Mouse (Mus musculus): ENCODE measurements around the gene Hmgn3. TPM values are rescaled to one million over a fixed set of nuclear protein-coding genes. Genes with fewer than 3 reads are reported as not detected.

Hmgn3 gene
- polyA plus RNA-seq, 1 experiment from 2014 or later = 201 TPM

DNA sequence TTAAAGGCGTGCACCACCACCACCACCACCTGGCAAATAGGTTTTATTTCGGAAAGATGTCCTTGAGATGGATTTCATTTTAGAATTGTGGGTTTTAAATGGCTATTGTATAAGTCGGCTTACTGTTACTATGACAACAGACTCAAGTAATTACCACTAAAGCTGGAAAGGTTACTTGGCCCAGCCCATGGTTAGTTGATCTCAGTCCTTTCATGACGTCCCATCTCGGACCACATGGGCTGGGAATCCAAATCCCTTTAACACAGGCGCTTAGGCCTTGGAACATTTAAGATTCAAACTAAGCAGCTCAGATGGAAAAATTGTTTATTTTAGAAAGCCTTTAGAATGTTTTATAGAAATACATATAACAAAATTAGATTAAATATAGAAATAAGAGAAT, 64.2 kb downstream of the Hmgn3 start:
- no peak for ATAC-seq
- no peak overlapping the region for H3K4me2 ChIP-seq (ENCODE audit: low read length)

DNA sequence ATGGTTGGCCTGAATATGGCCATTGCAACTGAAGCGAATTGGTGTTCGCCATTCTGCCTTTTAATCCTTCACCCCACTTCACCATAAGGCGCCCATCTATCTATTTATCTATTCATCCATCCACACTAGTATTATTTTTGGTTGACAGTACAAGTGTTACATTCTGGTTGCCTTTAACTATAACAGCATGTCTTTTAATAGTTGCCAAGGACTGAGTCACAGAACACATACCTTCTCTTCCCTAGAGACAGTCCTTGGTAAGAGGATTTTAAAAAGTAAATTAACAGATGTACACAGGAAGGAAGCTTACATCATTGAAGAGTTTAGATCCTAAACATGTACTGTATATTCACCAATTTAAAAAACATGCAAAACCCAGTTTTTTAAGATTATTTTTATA, 66.8 kb downstream of the Hmgn3 start:
- Histone ChIP-seq H3K4me1 (ENCODE audit: control insufficient read depth, insufficient read depth, low read depth, low read length) (no peaks in the 10 kb centered on the region), H3K4me2 (ENCODE audit: low read length) (no peak overlapping the region), H3K27ac (ENCODE audit: low read depth, low read length) (no peak overlapping the region), H3K9ac (ENCODE audit: low read depth, low read length) (no peak overlapping the region), H3K27me3 (replicated peaks; ENCODE audit: control insufficient read depth, insufficient read depth, low read length) (no peaks in the 10 kb centered on the region), H3K36me3 (ENCODE audit: control insufficient read depth, insufficient read depth, low read length) (no peaks in the 10 kb centered on the region), H3K4me3 (ENCODE audit: low read length) (no peak overlapping the region), H3K9me3 (ENCODE audit: control insufficient read depth, low read length) (no peaks in the 10 kb centered on the region)
- no peak for ATAC-seq
- 95% methylated on average over 3 of the region's 3 CpGs for WGBS

More for the DNA sequence above, 64.2 kb downstream of the Hmgn3 start:
- no peaks in the 10 kb centered on the region for H3K9me3 ChIP-seq (ENCODE audit: control insufficient read depth, low read length)
- no peak overlapping the region for H3K27ac ChIP-seq (ENCODE audit: low read depth, low read length)
- no peaks in the 10 kb centered on the region for H3K27me3 ChIP-seq (replicated peaks; ENCODE audit: control insufficient read depth, insufficient read depth, low read length)
- no peak overlapping the region for H3K4me3 ChIP-seq (ENCODE audit: low read length)
- H3K36me3 ChIP-seq (ENCODE audit: control insufficient read depth, insufficient read depth, low read length) = no peaks in the 10 kb centered on the region
- H3K4me1 ChIP-seq (ENCODE audit: control insufficient read depth, insufficient read depth, low read depth, low read length) = no peaks in the 10 kb centered on the region
- H3K9ac ChIP-seq (ENCODE audit: low read depth, low read length) = no peak overlapping the region
- WGBS = 75% methylated on average over 6 of the region's 6 CpGs

DNA sequence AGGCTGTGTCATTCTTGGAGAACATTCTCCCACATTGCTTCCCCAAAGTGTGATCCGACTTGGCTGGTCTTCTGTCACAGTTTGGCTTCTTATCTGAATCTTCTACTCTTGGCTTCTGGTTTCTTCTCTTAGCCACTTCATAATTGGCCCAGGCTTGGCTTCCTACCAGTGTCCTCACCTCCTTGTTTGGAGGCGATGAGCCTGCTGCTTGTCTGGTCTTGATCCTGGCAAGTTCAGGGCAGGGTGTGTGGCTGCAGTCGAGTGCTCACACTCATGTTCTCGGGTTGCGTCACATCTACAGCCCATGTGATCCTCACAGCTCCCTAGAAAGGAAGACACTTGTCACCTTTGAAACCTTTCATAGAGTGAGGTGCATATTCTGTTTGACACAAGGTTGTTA, 78.2 kb downstream of the Hmgn3 start:
- Histone ChIP-seq H3K27ac (ENCODE audit: low read depth, low read length) (no peak overlapping the region), H3K4me3 (ENCODE audit: low read length) (no peak overlapping the region), H3K9me3 (ENCODE audit: control insufficient read depth, low read length) (no peaks in the 10 kb centered on the region), H3K27me3 (replicated peaks; ENCODE audit: control insufficient read depth, insufficient read depth, low read length) (no peaks in the 10 kb centered on the region), H3K9ac (ENCODE audit: low read depth, low read length) (no peak overlapping the region), H3K4me1 (ENCODE audit: control insufficient read depth, insufficient read depth, low read depth, low read length) (no peaks in the 10 kb centered on the region), H3K4me2 (ENCODE audit: low read length) (no peak overlapping the region), H3K36me3 (ENCODE audit: control insufficient read depth, insufficient read depth, low read length) (no peaks in the 10 kb centered on the region)
- WGBS = 94% methylated on average over 5 of the region's 5 CpGs
- no peak for ATAC-seq

DNA sequence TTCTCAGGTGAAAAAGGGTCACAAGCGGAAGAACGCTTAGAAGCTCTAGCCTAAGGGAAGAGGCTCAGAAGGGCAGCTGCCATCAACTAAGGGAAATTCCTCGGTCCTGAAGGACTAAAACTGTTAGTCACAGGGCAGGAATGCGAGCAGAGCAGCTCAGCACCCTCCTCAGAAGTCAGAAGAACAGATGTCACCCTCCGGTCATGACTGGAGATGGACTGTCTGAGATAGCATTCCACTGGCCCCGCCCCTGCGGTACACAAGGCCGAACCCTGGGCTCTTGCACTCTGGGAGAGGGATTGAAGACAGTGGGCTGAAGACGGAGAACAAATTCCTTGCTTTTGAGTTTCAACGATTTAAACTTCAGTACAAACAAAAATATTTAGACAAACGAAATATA, 85.2 kb downstream of the Hmgn3 start:
- 79% methylated on average over 11 of the region's 11 CpGs for WGBS
- no peak overlapping the region for H3K4me2 ChIP-seq (ENCODE audit: low read length)
- no peak overlapping the region for H3K9ac ChIP-seq (ENCODE audit: low read depth, low read length)
- no peaks in the 10 kb centered on the region for H3K27me3 ChIP-seq (replicated peaks; ENCODE audit: control insufficient read depth, insufficient read depth, low read length)
- no peaks in the 10 kb centered on the region for H3K4me1 ChIP-seq (ENCODE audit: control insufficient read depth, insufficient read depth, low read depth, low read length)
- no peak overlapping the region for H3K4me3 ChIP-seq (ENCODE audit: low read length)
- ATAC-seq = no peak
- H3K27ac ChIP-seq (ENCODE audit: low read depth, low read length) = no peak overlapping the region
- no peaks in the 10 kb centered on the region for H3K36me3 ChIP-seq (ENCODE audit: control insufficient read depth, insufficient read depth, low read length)
- no peaks in the 10 kb centered on the region for H3K9me3 ChIP-seq (ENCODE audit: control insufficient read depth, low read length)

Other genes with a start within 250 kb of the Hmgn3 start
- gene Phip, start 171.2 kb downstream of the Hmgn3 start, polyA plus RNA-seq (2015; fragmentation: Nextera tagmentation; extraction: Ambion mirVana) = 70.0 and 76.8 TPM in 2 replicates

Data from hindbrain, embryonic 16.5 days (tissue).